In the genomic region with DNA sequence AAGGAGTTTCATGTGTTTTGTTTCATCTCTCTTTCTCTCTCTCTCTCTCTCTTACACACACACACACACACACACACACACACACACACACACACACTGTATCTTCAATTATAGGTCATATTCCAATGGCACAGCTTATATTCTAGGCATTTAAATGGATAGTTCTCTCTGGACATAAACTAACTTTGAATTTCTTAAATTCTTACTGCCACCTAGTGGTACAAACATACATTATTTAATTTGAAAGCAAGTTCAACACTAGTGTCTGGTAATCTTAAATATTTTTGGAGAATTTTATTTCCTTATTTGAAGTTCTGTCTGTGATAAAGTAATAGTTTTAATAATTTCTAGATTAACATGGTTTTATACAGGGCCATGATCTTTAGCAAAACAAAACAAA, we compare ENCODE assay signal across 13 mouse cellular contexts. TPM values are rescaled to one million over a fixed set of nuclear protein-coding genes. Genes with fewer than 3 reads are reported as not detected.
DNase-seq lines count a peak whose midpoint lies in the region; ATAC-seq and TF ChIP-seq lines count a peak whose summit lies in the region.
"Had no signal": no experiment of that assay in that cellular context is flagged by ENCODE, and none has a peak within 500 bp of the region (broad histone marks: within the 10 kb centered on the region; RNA-seq: fewer than 3 reads in every experiment).

No protein-coding gene starts in this region.

- no peaks in the 10 kb centered on the region for H3K27me3 ChIP-seq in hindbrain, postnatal 0 days (ENCODE audit: insufficient read depth, low read length)
- H3K27me3 ChIP-seq in hindbrain, embryonic 11.5 days (ENCODE audit: control insufficient read depth, insufficient read depth, low read length): no peaks in the 10 kb centered on the region
- no peaks in the 10 kb centered on the region for H3K27me3 ChIP-seq in CH12.LX (replicated peaks)
- H3K27me3 ChIP-seq in liver, embryonic 14.5 days (ENCODE audit: control insufficient read depth, insufficient read depth, low read length): no peaks in the 10 kb centered on the region
- H3K27me3 ChIP-seq: forebrain, embryonic 15.5 days; limb, embryonic 15.5 days; neural tube, embryonic 15.5 days had no signal

- no peak overlapping the region for H3K4me3 ChIP-seq in hindbrain, postnatal 0 days (ENCODE audit: low read length)
- H3K4me3 ChIP-seq in hindbrain, embryonic 11.5 days (ENCODE audit: low read depth, low read length): no peak overlapping the region
- H3K4me3 ChIP-seq in CH12.LX (replicated peaks in 1 of 3; ENCODE audit: low read depth in 2 of 3, low read length in 2 of 3, poor library complexity in 1 of 3): no peak overlapping the region
- H3K4me3 ChIP-seq in liver, embryonic 14.5 days (ENCODE audit: insufficient read depth in 1 of 2, low read depth in 2 of 2, low read length in 2 of 2): no peak overlapping the region
- H3K4me3 ChIP-seq: forebrain, embryonic 15.5 days; limb, embryonic 15.5 days; midbrain, embryonic 10.5 days; neural tube, embryonic 15.5 days had no signal

- H3K9ac ChIP-seq in hindbrain, postnatal 0 days (replicated peaks; ENCODE audit: low read length): no peak overlapping the region
- H3K9ac ChIP-seq in hindbrain, embryonic 11.5 days (ENCODE audit: low read depth, low read length): no peak overlapping the region
- no peak overlapping the region for H3K9ac ChIP-seq in CH12.LX (ENCODE audit: insufficient read depth, low read depth)
- no peak overlapping the region for H3K9ac ChIP-seq in liver, embryonic 14.5 days (replicated peaks)
- H3K9ac ChIP-seq: forebrain, embryonic 15.5 days; limb, embryonic 15.5 days; neural tube, embryonic 15.5 days had no signal

- no peak overlapping the region for H3K27ac ChIP-seq in hindbrain, postnatal 0 days
- no peak overlapping the region for H3K27ac ChIP-seq in hindbrain, embryonic 11.5 days (ENCODE audit: low read depth, low read length)
- H3K27ac ChIP-seq in CH12.LX (ENCODE audit: insufficient read depth, low read depth): no peak overlapping the region
- no peak overlapping the region for H3K27ac ChIP-seq in liver, embryonic 14.5 days
- H3K27ac ChIP-seq: forebrain, embryonic 15.5 days; limb, embryonic 15.5 days; midbrain, embryonic 10.5 days; neural tube, embryonic 15.5 days had no signal

- H3K4me2 ChIP-seq in hindbrain, postnatal 0 days (ENCODE audit: low read depth, low read length): no peak overlapping the region
- H3K4me2 ChIP-seq in hindbrain, embryonic 11.5 days (replicated peaks; ENCODE audit: low read depth, low read length): no peak overlapping the region
- H3K4me2 ChIP-seq in CH12.LX (ENCODE audit: insufficient read depth, low read depth, poor library complexity, severe bottlenecking): no peak overlapping the region
- H3K4me2 ChIP-seq in liver, embryonic 14.5 days (ENCODE audit: low read depth): no peak overlapping the region
- H3K4me2 ChIP-seq: forebrain, embryonic 15.5 days; heart, embryonic 11.5 days; limb, embryonic 15.5 days; neural tube, embryonic 15.5 days had no signal

- no peak for ATAC-seq in hindbrain, postnatal 0 days
- ATAC-seq in hindbrain, embryonic 11.5 days (ENCODE audit: low FRiP score): no peak
- no peak for ATAC-seq in liver, embryonic 14.5 days (ENCODE audit: insufficient read depth)
- no peak for ATAC-seq in inflammation-experienced regulatory T-cells, adult 6 months
- no peak for ATAC-seq in granulocyte monocyte progenitor cell, adult 5-6 weeks (replicated peaks; ENCODE audit: poor library complexity, severe bottlenecking)
- ATAC-seq: forebrain, embryonic 15.5 days had no signal

- TF ChIP-seq POLR2A in CH12.LX (IDR thresholded peaks at IDR 0.05; ENCODE audit: low read depth, low read length): no peak

- H3K79me2 ChIP-seq in CH12.LX (replicated peaks; ENCODE audit: control insufficient read depth, extremely low read depth, insufficient read depth, poor library complexity, severe bottlenecking): peaks cover under 1% of the 10 kb centered on the region; the same call in 1 of the 2 replicates

- TF ChIP-seq EP300 in CH12.LX (IDR thresholded peaks at IDR 0.05; ENCODE audit: low read length): no peak
- TF ChIP-seq EP300 in liver, embryonic 14.5 days (IDR thresholded peaks at IDR 0.05; ENCODE audit: low read depth): no peak

- in situ Hi-C loops in CH12.LX (cut with MboI; ENCODE audit: low pct_ligation_motif_present, low pct_unique_long_range_greater_than_20kb, low sequenced_read_pairs): no loop called here

- peak; percentile 61 for TF ChIP-seq RAD21 in CH12.LX (IDR thresholded peaks at IDR 0.05; ENCODE audit: low read depth, low read length)

- no peaks in the 10 kb centered on the region for H3K9me3 ChIP-seq in hindbrain, postnatal 0 days (ENCODE audit: low read length)
- H3K9me3 ChIP-seq in hindbrain, embryonic 11.5 days (ENCODE audit: control insufficient read depth, low read length): no peaks in the 10 kb centered on the region
- H3K9me3 ChIP-seq in CH12.LX (replicated peaks; ENCODE audit: low read length): no peaks in the 10 kb centered on the region
- H3K9me3 ChIP-seq in liver, embryonic 14.5 days (ENCODE audit: control insufficient read depth, low read length): no peaks in the 10 kb centered on the region
- H3K9me3 ChIP-seq: forebrain, embryonic 15.5 days; limb, embryonic 15.5 days; midbrain, embryonic 10.5 days; neural tube, embryonic 15.5 days had no signal

- TF ChIP-seq CTCF in hindbrain, postnatal 0 days (IDR thresholded peaks at IDR 0.05; ENCODE audit: low read depth): peak; percentile 58
- TF ChIP-seq CTCF in CH12.LX (conservative IDR thresholded peaks at IDR 0.05 in 1 of 2, IDR thresholded peaks at IDR 0.05 in 1 of 2; ENCODE audit: low read depth in 2 of 2, low read length in 2 of 2): peak in 1 of 2 experiments; percentile 61; a peak in 2 of 4 replicates
- TF ChIP-seq CTCF in liver, embryonic 14.5 days (IDR thresholded peaks at IDR 0.05; ENCODE audit: low read depth): peak; percentile 48; the same call in 1 of the 2 replicates

- no peaks in the 10 kb centered on the region for H3K4me1 ChIP-seq in hindbrain, postnatal 0 days (ENCODE audit: insufficient read depth, low read length)
- H3K4me1 ChIP-seq in hindbrain, embryonic 11.5 days (replicated peaks; ENCODE audit: control insufficient read depth, insufficient read depth, low read length): no peaks in the 10 kb centered on the region
- peaks cover 11 to 62% of the 10 kb centered on the region in 2 experiments; a peak in 3 of 4 replicates for H3K4me1 ChIP-seq in CH12.LX (ENCODE audit: control insufficient read depth in 1 of 2, insufficient read depth in 2 of 2)
- H3K4me1 ChIP-seq in liver, embryonic 14.5 days (replicated peaks; ENCODE audit: control insufficient read depth in 2 of 2, insufficient read depth in 2 of 2, low read length in 1 of 2): no peaks in the 10 kb centered on the region
- H3K4me1 ChIP-seq: forebrain, embryonic 15.5 days; limb, embryonic 15.5 days; midbrain, embryonic 10.5 days; neural tube, embryonic 15.5 days had no signal

- DNase-seq in hindbrain, postnatal 0 days (ENCODE audit: low spot score): peak; percentile 59
- DNase-seq in hindbrain, embryonic 11.5 days (ENCODE audit: low spot score): no peak
- DNase-seq in 416B (ENCODE audit: low read depth) (peak; percentile 67), CH12.LX (ENCODE audit: extremely low read depth) (no peak)
- DNase-seq in liver, embryonic 14.5 days (ENCODE audit: low read depth in 3 of 3, low spot score in 3 of 3): no peak
- DNase-seq: thymus, adult 18-20 months had no signal

- peaks cover 55% of the 10 kb centered on the region for H3K36me3 ChIP-seq in hindbrain, postnatal 0 days (ENCODE audit: insufficient read depth, low read length)
- peaks cover 2% of the 10 kb centered on the region; the same call in 1 of the 2 replicates for H3K36me3 ChIP-seq in hindbrain, embryonic 11.5 days (ENCODE audit: control insufficient read depth, insufficient read depth, low read length)
- H3K36me3 ChIP-seq in CH12.LX (replicated peaks in 1 of 2; ENCODE audit: control insufficient read depth in 1 of 2, insufficient read depth in 1 of 2, low read length in 1 of 2): peaks cover 56 to 93% of the 10 kb centered on the region in 2 experiments
- H3K36me3 ChIP-seq in liver, embryonic 14.5 days (replicated peaks; ENCODE audit: control insufficient read depth, insufficient read depth, low read depth): peaks cover 55% of the 10 kb centered on the region

- dilution Hi-C loops in CH12.LX (cut with MboI; ENCODE audit: extremely low pct_ligation_motif_present, extremely low pct_unique_long_range_greater_than_20kb, low sequenced_read_pairs): no loop called here

RNA-seq across cellular contexts. Expression of a gene that starts 10.8 kb away (rescaled TPM):
- total RNA-seq in hindbrain, postnatal 0 days (2014; rRNA removed): 31.6 and 38.3 TPM in 2 replicates
- 56.8 and 58.5 TPM in 2 replicates for polyA plus RNA-seq in hindbrain, postnatal 0 days (2015; fragmentation: Nextera tagmentation; extraction: Ambion mirVana)
- polyA plus RNA-seq in hindbrain, embryonic 11.5 days (2014; fragmentation: Nextera tagmentation; extraction: Ambion mirVana): 106 and 109 TPM in 2 replicates
- 88.6 and 101 TPM in 2 replicates for total RNA-seq in CH12.LX (2012; rRNA removed)
- total RNA-seq in CH12.LX (2014; rRNA removed): 143 and 152 TPM in 2 replicates
- polyA plus RNA-seq in CH12.LX (2012; ENCODE audit: insufficient read length, low read depth): 101 and 108 TPM in 2 replicates
- 10.6 and 14.2 TPM in 2 replicates for polyA plus RNA-seq in liver, embryonic 14.5 days (2012; rRNA removed)
- 51.3 and 51.7 TPM in 2 replicates for polyA plus RNA-seq in liver, embryonic 14.5 days (2014; fragmentation: Nextera tagmentation; extraction: Ambion mirVana)
- polyA plus RNA-seq in inflammation-experienced regulatory T-cells, adult 6 months (2017; shearing (Covaris generic)): 10 to 100 TPM; 59.2 to 70.5 (median 65.2) TPM
- 58.5 and 59.7 TPM in 2 replicates for total RNA-seq in granulocyte monocyte progenitor cell, adult 5-6 weeks (2014; fragmentation: Nextera tagmentation)
- 55.1 and 67.3 TPM in 2 replicates for total RNA-seq in granulocyte monocyte progenitor cell, adult 5-6 weeks (2017)

RNA-seq across cellular contexts. Expression of a gene that starts 11.1 kb away (rescaled TPM):
- 37.6 and 43.1 TPM in 2 replicates for total RNA-seq in hindbrain, postnatal 0 days (2014; rRNA removed)
- polyA plus RNA-seq in hindbrain, postnatal 0 days (2015; fragmentation: Nextera tagmentation; extraction: Ambion mirVana): 25.7 and 28.2 TPM in 2 replicates
- 27.1 and 27.8 TPM in 2 replicates for polyA plus RNA-seq in hindbrain, embryonic 11.5 days (2014; fragmentation: Nextera tagmentation; extraction: Ambion mirVana)
- total RNA-seq in CH12.LX (2012; rRNA removed): 22.3 and 23.1 TPM in 2 replicates
- total RNA-seq in CH12.LX (2014; rRNA removed): 23.5 and 23.8 TPM in 2 replicates
- polyA plus RNA-seq in CH12.LX (2012; ENCODE audit: insufficient read length, low read depth): 27.6 and 30.8 TPM in 2 replicates
- 4.6 and 6.9 TPM in 2 replicates for polyA plus RNA-seq in liver, embryonic 14.5 days (2012; rRNA removed)
- 10.9 and 11.9 TPM in 2 replicates for polyA plus RNA-seq in liver, embryonic 14.5 days (2014; fragmentation: Nextera tagmentation; extraction: Ambion mirVana)
- 10 to 100 TPM; 26.2 to 39.5 (median 34.4) TPM for polyA plus RNA-seq in inflammation-experienced regulatory T-cells, adult 6 months (2017; shearing (Covaris generic))
- total RNA-seq in granulocyte monocyte progenitor cell, adult 5-6 weeks (2014; fragmentation: Nextera tagmentation): 30.8 and 34.4 TPM in 2 replicates
- 29.7 and 31.2 TPM in 2 replicates for total RNA-seq in granulocyte monocyte progenitor cell, adult 5-6 weeks (2017)

RNA-seq across cellular contexts. Expression of a gene that starts 53.3 kb away (rescaled TPM):
- total RNA-seq in hindbrain, postnatal 0 days (2014; rRNA removed): 12.3 and 13.2 TPM in 2 replicates
- 15.6 and 19.1 TPM in 2 replicates for polyA plus RNA-seq in hindbrain, postnatal 0 days (2015; fragmentation: Nextera tagmentation; extraction: Ambion mirVana)
- 19.9 and 25.3 TPM in 2 replicates for polyA plus RNA-seq in hindbrain, embryonic 11.5 days (2014; fragmentation: Nextera tagmentation; extraction: Ambion mirVana)
- total RNA-seq in CH12.LX (2012; rRNA removed) (126 and 143 TPM in 2 replicates), CH12.LX (2014; rRNA removed) (196 and 224 TPM in 2 replicates)
- polyA plus RNA-seq in CH12.LX (2012; ENCODE audit: insufficient read length, low read depth): 231 and 265 TPM in 2 replicates
- 35.2 and 50.3 TPM in 2 replicates for polyA plus RNA-seq in liver, embryonic 14.5 days (2012; rRNA removed)
- 117 and 126 TPM in 2 replicates for polyA plus RNA-seq in liver, embryonic 14.5 days (2014; fragmentation: Nextera tagmentation; extraction: Ambion mirVana)
- 100 to 1,000 TPM in 1 of 3 experiments, 10 to 100 TPM in 2; 48.2 to 133 (median 87.2) TPM for polyA plus RNA-seq in inflammation-experienced regulatory T-cells, adult 6 months (2017; shearing (Covaris generic))
- total RNA-seq in granulocyte monocyte progenitor cell, adult 5-6 weeks (2014; fragmentation: Nextera tagmentation): 68.6 and 120 TPM in 2 replicates
- 127 and 204 TPM in 2 replicates for total RNA-seq in granulocyte monocyte progenitor cell, adult 5-6 weeks (2017)

Comparison
In these comparisons a context has a peak if more than half of its experiments do, and no peak if none do; other contexts are left out.
1. DNase-seq: peak in hindbrain, postnatal 0 days (single experiment) and 416B (single experiment); none in hindbrain, embryonic 11.5 days (single experiment), CH12.LX (single experiment) and liver, embryonic 14.5 days (0 of 3).